Comparison of ENCODE assay signal across 21 mouse cellular contexts in genomic region chr10:99383028-99383427, GRCm38 (mm10).
DNase-seq lines count a peak whose midpoint lies in the region; ATAC-seq and TF ChIP-seq lines count a peak whose summit lies in the region.
"Had no signal": no experiment of that assay in that cellular context is flagged by ENCODE, and none has a peak within 500 bp of the region (broad histone marks: within the 10 kb centered on the region; RNA-seq: fewer than 3 reads in every experiment).

No protein-coding gene starts in this region.

- no peak overlapping the region for H3K4me3 ChIP-seq in hindbrain, postnatal 0 days (ENCODE audit: low read length)
- H3K4me3 ChIP-seq in hindbrain, embryonic 13.5 days = no peak overlapping the region
- H3K4me3 ChIP-seq in myocyte = no peak overlapping the region
- H3K4me3 ChIP-seq: gastrocnemius, adult 2 months; heart, adult 2 months; megakaryocyte, embryonic 14.5 days; neural tube, embryonic 12.5 days had no signal

- H3K9me3 ChIP-seq in hindbrain, postnatal 0 days (ENCODE audit: low read length) = no peaks in the 10 kb centered on the region
- no peaks in the 10 kb centered on the region for H3K9me3 ChIP-seq in hindbrain, embryonic 13.5 days
- H3K9me3 ChIP-seq: megakaryocyte, embryonic 14.5 days; neural tube, embryonic 12.5 days had no signal

- TF ChIP-seq POLR2A in myocyte (IDR thresholded peaks at IDR 0.05; ENCODE audit: insufficient read length, low read depth) = no peak

- 41% methylated on average over 4 of the region's 4 CpGs for WGBS in hindbrain, postnatal 0 days
- WGBS in hindbrain, embryonic 13.5 days = 47% methylated on average over 4 of the region's 4 CpGs

- TF ChIP-seq CTCF in hindbrain, postnatal 0 days (IDR thresholded peaks at IDR 0.05; ENCODE audit: low read depth) = no peak

- no peak overlapping the region for H3K9ac ChIP-seq in hindbrain, postnatal 0 days (replicated peaks; ENCODE audit: low read length)
- H3K9ac ChIP-seq in hindbrain, embryonic 13.5 days = no peak overlapping the region
- H3K9ac ChIP-seq: neural tube, embryonic 12.5 days had no signal

- H3K79me2 ChIP-seq in myocyte (ENCODE audit: control insufficient read depth, insufficient read depth) = no peaks in the 10 kb centered on the region

- no peak overlapping the region for H3ac ChIP-seq in myocyte (ENCODE audit: control insufficient read depth, insufficient read length)

- peak; percentile 71 for ATAC-seq in hindbrain, postnatal 0 days
- no peak for ATAC-seq in hindbrain, embryonic 13.5 days (ENCODE audit: low FRiP score)
- ATAC-seq in common myeloid progenitor, adult 5-6 weeks (replicated peaks; ENCODE audit: low read depth, poor library complexity, severe bottlenecking) = peak; percentile 38; the same call in 1 of the 2 replicates
- ATAC-seq: forebrain, embryonic 16.5 days had no signal

- DNase-seq in cerebellum, postnatal 10 days = peak; percentile 47 to 57
- DNase-seq in cerebellum, postnatal 36 days = no peak
- peak; percentile 51 for DNase-seq in hindbrain, postnatal 0 days (ENCODE audit: low spot score)
- DNase-seq in gastrocnemius, postnatal 10 days = no peak
- DNase-seq in adipocyte (ENCODE audit: low spot score) = no peak
- DNase-seq: adrenal gland, postnatal 14 days; cerebellum, adult 18-20 months; gastrocnemius, adult 2 months; heart, adult 2 months; kidney, adult 8-10 months; kidney, postnatal 4 days; liver; lung, adult 2 months; right cerebral cortex, postnatal 25 days; thymus, postnatal 25 days had no signal

- H3K36me3 ChIP-seq in hindbrain, postnatal 0 days (ENCODE audit: insufficient read depth, low read length) = no peaks in the 10 kb centered on the region
- H3K36me3 ChIP-seq in hindbrain, embryonic 13.5 days = no peaks in the 10 kb centered on the region
- no peaks in the 10 kb centered on the region for H3K36me3 ChIP-seq in myocyte (ENCODE audit: control insufficient read depth, insufficient read depth)
- H3K36me3 ChIP-seq: neural tube, embryonic 12.5 days had no signal

- H3K4me2 ChIP-seq in hindbrain, postnatal 0 days (ENCODE audit: low read depth, low read length) = no peak overlapping the region
- H3K4me2 ChIP-seq in hindbrain, embryonic 13.5 days = no peak overlapping the region
- H3K4me2 ChIP-seq in myocyte (ENCODE audit: low read depth) = no peak overlapping the region
- H3K4me2 ChIP-seq: neural tube, embryonic 12.5 days had no signal

- no peaks in the 10 kb centered on the region for H3K27me3 ChIP-seq in hindbrain, postnatal 0 days (ENCODE audit: insufficient read depth, low read length)
- H3K27me3 ChIP-seq in hindbrain, embryonic 13.5 days = no peaks in the 10 kb centered on the region
- H3K27me3 ChIP-seq in myocyte (ENCODE audit: control insufficient read depth, insufficient read depth, insufficient read length) = no peaks in the 10 kb centered on the region
- H3K27me3 ChIP-seq: neural tube, embryonic 12.5 days had no signal

- H3K4me1 ChIP-seq in hindbrain, postnatal 0 days (ENCODE audit: insufficient read depth, low read length) = no peaks in the 10 kb centered on the region
- H3K4me1 ChIP-seq in hindbrain, embryonic 13.5 days (replicated peaks) = no peaks in the 10 kb centered on the region
- H3K4me1 ChIP-seq: neural tube, embryonic 12.5 days had no signal

- no peak overlapping the region for H3K27ac ChIP-seq in hindbrain, postnatal 0 days
- no peak overlapping the region for H3K27ac ChIP-seq in hindbrain, embryonic 13.5 days
- H3K27ac ChIP-seq: gastrocnemius, adult 2 months; heart, adult 2 months; neural tube, embryonic 12.5 days had no signal

TF ChIP-seq in myocyte, 11 proteins besides CTCF, POLR2A, EP300 and RAD21:
- TF ChIP-seq REST (IDR thresholded peaks at IDR 0.05; ENCODE audit: insufficient read depth, insufficient read length) (no peak), MYOG (IDR thresholded peaks at IDR 0.05; ENCODE audit: control insufficient read depth in 1 of 3, insufficient read depth in 1 of 3, insufficient read length in 2 of 3, low read depth in 2 of 3) (peak in 1 of 3 experiments; percentile 76), TCF3 (IDR thresholded peaks at IDR 0.05; ENCODE audit: insufficient read length, low read depth) (peak; percentile 31), TCF12 (IDR thresholded peaks at IDR 0.05; ENCODE audit: insufficient read depth, poor library complexity, severe bottlenecking) (peak; percentile 12), MYOD1 (IDR thresholded peaks at IDR 0.05; ENCODE audit: control insufficient read depth in 1 of 3, insufficient read length in 2 of 3, low read depth in 2 of 3) (peak in 2 of 3 experiments; percentile 63 to 86), MAX (IDR thresholded peaks at IDR 0.05; ENCODE audit: low read depth) (no peak)

Comparison
In these comparisons a context has a peak if more than half of its experiments do, and no peak if none do; other contexts are left out.
1. DNase-seq: peak in cerebellum, postnatal 10 days (2 of 2) and hindbrain, postnatal 0 days (single experiment); none in cerebellum, postnatal 36 days (0 of 2), gastrocnemius, postnatal 10 days (single experiment) and adipocyte (single experiment).